Mouse (Mus musculus) frontal cortex, adult 2 months (tissue): ENCODE data around the gene Gm10670. TPM values are rescaled to one million over a fixed set of nuclear protein-coding genes. Genes with fewer than 3 reads are reported as not detected.
"Not testable (repeated sequence)": the region's sequence is repeated elsewhere in the genome, so short reads cannot be mapped to it uniquely, and the experiment has no call there.

Source experiments
- DNase-seq, 2 experiments: peaks; one replicate each; pipeline ENCODE4 v3.0.0; 2022; ENCODE audit warnings: low spot score in 1 of 2; ENCODE audit errors: extremely low spot score in 1 of 2
- polyA plus RNA-seq: library from polyadenylated mRNA; depleted of rRNA; stranded (reverse); fragments of >200 nt; gene quantifications from 2 replicates; pipeline ENCODE4 v1.2.3, GENCODE M21; 2012; rRNA removed

The Gm10670 gene
- polyA plus RNA-seq = not detected in 2 replicates

DNA sequence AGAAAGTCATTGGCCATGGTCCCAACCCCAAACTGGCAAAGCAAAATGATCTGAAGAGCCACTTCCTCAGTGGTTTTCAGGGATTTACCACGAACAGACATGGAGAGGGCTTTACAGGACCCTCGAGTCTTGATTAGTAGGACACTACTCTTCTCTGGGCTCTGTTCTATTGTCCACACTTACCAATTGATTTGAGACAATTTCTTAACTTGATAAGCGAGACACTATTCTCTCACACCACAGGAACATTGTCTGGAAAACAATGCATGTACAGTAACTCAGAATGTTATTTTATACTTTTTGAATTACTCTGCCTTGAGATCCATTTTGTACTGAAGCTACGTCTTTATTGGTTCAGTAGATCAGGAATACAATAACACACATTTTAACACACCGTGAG is at the start of gene Gm10670:
Gene Gm10670, minus strand, starts transcription at position 101 of the 400 bp plus-strand sequence.
- not testable (repeated sequence) for DNase-seq

DNA sequence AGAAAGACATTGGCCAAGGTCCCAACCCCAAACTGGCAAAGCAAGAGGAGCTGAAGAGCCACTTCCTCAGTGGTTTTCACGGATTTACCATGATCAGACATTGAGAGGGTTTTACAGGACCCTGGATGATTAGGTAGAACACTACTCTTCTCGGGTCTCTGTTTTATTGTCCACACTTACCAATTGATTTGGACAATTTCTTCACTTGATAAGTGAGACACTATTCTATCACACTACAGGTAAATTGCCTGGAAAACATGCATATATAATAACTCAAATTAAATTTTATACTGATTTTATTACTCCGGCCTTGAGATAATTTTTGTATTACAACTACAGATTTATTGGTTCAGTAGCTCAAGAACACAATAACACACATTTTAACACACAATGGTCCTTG is 35.7 kb upstream of the Gm10670 start, which contains the start of gene Vmn1r103:
Gene Vmn1r103, minus strand, starts transcription at position 101 of the 400 bp plus-strand sequence.
- DNase-seq = not testable (repeated sequence)

DNA sequence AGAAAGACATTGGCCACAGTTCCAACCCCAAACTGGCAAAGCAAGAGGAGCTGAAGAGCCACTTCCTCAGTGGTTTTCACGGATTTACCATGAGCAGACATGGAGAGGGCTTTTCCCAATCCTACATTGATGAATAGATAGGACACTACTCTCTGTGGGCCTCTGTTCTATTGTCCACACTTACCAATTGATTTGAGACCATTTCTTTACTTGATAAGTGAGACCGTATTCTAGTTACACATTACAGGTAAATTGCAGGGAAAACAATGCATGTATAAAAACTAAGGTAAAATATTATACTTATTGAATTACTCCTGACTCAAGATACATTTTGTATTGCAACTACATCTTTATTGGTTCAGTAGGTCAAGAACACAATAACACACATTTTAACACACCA is 32.2 kb downstream of the Gm10670 start, which contains the start of gene Vmn1r101:
Gene Vmn1r101, minus strand, starts transcription at position 101 of the 400 bp plus-strand sequence.
- DNase-seq = not testable (repeated sequence)

Other genes starting within 250 kb of the Gm10670 start
- gene Gm4498, start 241.1 kb downstream of the Gm10670 start, polyA plus RNA-seq = not detected in 2 replicates
- not detected in 2 replicates for gene Gm5890, start 212.1 kb downstream of the Gm10670 start, polyA plus RNA-seq
- gene Gm4133, start 140.9 kb downstream of the Gm10670 start, polyA plus RNA-seq = not detected in 2 replicates
- not detected in 2 replicates for gene Gm5728, start 99.5 kb downstream of the Gm10670 start, polyA plus RNA-seq
- gene Vmn1r100, start 57.0 kb downstream of the Gm10670 start, polyA plus RNA-seq = not detected in 2 replicates
- gene Vmn1r101, start 32.3 kb downstream of the Gm10670 start, polyA plus RNA-seq = not detected in 2 replicates
- gene Vmn1r103, start 35.6 kb upstream of the Gm10670 start, polyA plus RNA-seq = not detected in 2 replicates
- gene Vmn1r104, start 58.9 kb upstream of the Gm10670 start, polyA plus RNA-seq = not detected in 2 replicates
- not detected in 2 replicates for gene Gm5726, start 70.8 kb upstream of the Gm10670 start, polyA plus RNA-seq
- gene Gm4141, start 101.3 kb upstream of the Gm10670 start, polyA plus RNA-seq = not detected in 2 replicates
- gene Gm4513, start 124.1 kb upstream of the Gm10670 start, polyA plus RNA-seq = not detected in 2 replicates
- gene Vmn1r107, start 194.0 kb upstream of the Gm10670 start, polyA plus RNA-seq = not detected in 2 replicates
- not detected in 2 replicates for gene Vmn1r111, start 228.3 kb upstream of the Gm10670 start, polyA plus RNA-seq